Mouse (Mus musculus) left cerebral cortex, postnatal 4 days (tissue): ENCODE data around the gene Adck2. TPM values are rescaled to one million over a fixed set of nuclear protein-coding genes. Genes with fewer than 3 reads are reported as not detected.

Experiments
- DNase-seq: peaks from one replicate; pipeline ENCODE4 v3.0.0-alpha.2; 2022
- intact Hi-C: fragments of 180-260 bp; cut with DNase I; formaldehyde crosslinking; loops from one replicate; pipeline ENCODE4 v1.15.1; 2025
- total RNA-seq, 2 experiments: library from RNA; stranded (reverse); gene quantifications; 2 replicates each; pipeline ENCODE4 v1.2.3; 2021

Adck2 gene
- total RNA-seq, 2 experiments from 2014 or later, result 31.2 to 33.2 TPM

GRCm38 (mm10) chr6:39607365-39607764 is 33.7 kb downstream of the Adck2 start:
- intact Hi-C loops, result no loop called here
- no peak for DNase-seq

GRCm38 (mm10) chr6:39610207-39610606 is 36.5 kb downstream of the Adck2 start:
- no peak for DNase-seq
- intact Hi-C loops, result no loop called here

GRCm38 (mm10) chr6:39611296-39611695 is 37.6 kb downstream of the Adck2 start:
- intact Hi-C loops, result no loop called here
- DNase-seq, result no peak

Other genes starting within 250 kb of the Adck2 start
- 10 to 100 TPM; 76.0 to 82.0 TPM for gene Slc37a3, start 196.2 kb upstream of the Adck2 start, total RNA-seq
- not detected for gene Rab19, start 192.7 kb upstream of the Adck2 start, total RNA-seq
- gene Mkrn1, start 153.4 kb upstream of the Adck2 start, total RNA-seq, result 100 to 1,000 TPM; 178 to 181 TPM
- 10 to 100 TPM; 25.9 to 27.0 TPM for gene Dennd2a, start 16.0 kb upstream of the Adck2 start, total RNA-seq
- under 1 TPM in 1 of 2 experiments, not detected in 1; 0.77 TPM for gene Gm42420, start 11.9 kb downstream of the Adck2 start, total RNA-seq
- 100 to 1,000 TPM; 146 to 170 TPM for gene Ndufb2, start 18.7 kb downstream of the Adck2 start, total RNA-seq
- 10 to 100 TPM; 67.1 to 75.6 TPM for gene Braf, start 151.6 kb downstream of the Adck2 start, total RNA-seq
- gene Mrps33, start 237.1 kb downstream of the Adck2 start, total RNA-seq, result 10 to 100 TPM; 81.4 to 95.0 TPM